Mouse (Mus musculus) stomach, embryonic 15.5 days (tissue): ENCODE results near the gene Cenpa. TPM values are rescaled to one million over a fixed set of nuclear protein-coding genes. Genes with fewer than 3 reads are reported as not detected.
"Not testable (repeated sequence)": the region's sequence is repeated elsewhere in the genome, so short reads cannot be mapped to it uniquely, and the experiment has no call there.

ENCODE experiments used
- ATAC-seq: fragments of 200-750 bp; cut with Nextera tagmentation; 2 replicates; pipeline ENCODE4 v1.8.0; 2017; ENCODE audit warnings: low read depth, moderate number of reproducible peaks, moderate TSS enrichment; ENCODE audit not compliant: insufficient read depth, low FRiP score
- H3K27ac ChIP-seq: fragments of 300-500 bp; sonication (generic); 2 replicates; pipeline ENCODE4 v1.5.1; 2015; ENCODE audit warnings: mild to moderate bottlenecking, inconsistent platforms
- H3K27me3 ChIP-seq: fragments of 300-500 bp; sonication (generic); replicated peaks from 2 replicates; pipeline ENCODE4 v1.6.1; 2015; ENCODE audit warnings: inconsistent platforms
- H3K36me3 ChIP-seq: fragments of 300-500 bp; sonication (generic); 2 replicates; pipeline ENCODE4 v1.6.1; 2015; ENCODE audit warnings: inconsistent platforms
- H3K4me1 ChIP-seq: fragments of 300-500 bp; sonication (generic); 2 replicates; pipeline ENCODE4 v1.6.1; 2015; ENCODE audit warnings: inconsistent platforms
- H3K4me2 ChIP-seq: fragments of 300-500 bp; sonication (generic); 2 replicates; pipeline ENCODE4 v1.6.1; 2015; ENCODE audit warnings: mild to moderate bottlenecking, inconsistent platforms
- H3K4me3 ChIP-seq: fragments of 300-500 bp; sonication (generic); replicated peaks from 2 replicates; pipeline ENCODE4 v1.5.1; 2015; ENCODE audit warnings: inconsistent platforms
- H3K9ac ChIP-seq: fragments of 300-500 bp; sonication (generic); 2 replicates; pipeline ENCODE4 v1.6.1; 2015; ENCODE audit warnings: inconsistent platforms
- H3K9me3 ChIP-seq: fragments of 300-500 bp; sonication (generic); 2 replicates; pipeline ENCODE4 v1.6.1; 2016; ENCODE audit warnings: inconsistent platforms
- WGBS: fragments of 180-500 bp; shearing (Covaris S2); methylation state at CpG from one replicate; pipeline ENCODE4 v1.1.7; 2015; 5-methylcytosine and 5-hydroxymethylcytosine counted together
- polyA plus RNA-seq: library from polyadenylated mRNA; unstranded; fragments of >200 nt; fragmentation: Nextera tagmentation; extraction: Ambion mirVana; gene quantifications from 2 replicates; pipeline ENCODE4 v1.2.1, GENCODE M21; 2015

Gene Cenpa
- polyA plus RNA-seq, 1 experiment from 2014 or later, result 218 TPM

- H3K36me3 ChIP-seq, result no peaks in the 10 kb centered on the region
- H3K27ac ChIP-seq, result no peak overlapping the region
- 68% methylated on average over 3 of the region's 3 CpGs for WGBS
- no peaks in the 10 kb centered on the region for H3K27me3 ChIP-seq
- no peak overlapping the region for H3K9ac ChIP-seq
- H3K9me3 ChIP-seq, result no peaks in the 10 kb centered on the region
- ATAC-seq, result no peak
- H3K4me3 ChIP-seq, result no peak overlapping the region
- no peak overlapping the region for H3K4me2 ChIP-seq
- no peaks in the 10 kb centered on the region for H3K4me1 ChIP-seq
Measured at GRCm38 (mm10) chr5:30683993-30684392, 17.4 kb downstream of the Cenpa start.

DNA sequence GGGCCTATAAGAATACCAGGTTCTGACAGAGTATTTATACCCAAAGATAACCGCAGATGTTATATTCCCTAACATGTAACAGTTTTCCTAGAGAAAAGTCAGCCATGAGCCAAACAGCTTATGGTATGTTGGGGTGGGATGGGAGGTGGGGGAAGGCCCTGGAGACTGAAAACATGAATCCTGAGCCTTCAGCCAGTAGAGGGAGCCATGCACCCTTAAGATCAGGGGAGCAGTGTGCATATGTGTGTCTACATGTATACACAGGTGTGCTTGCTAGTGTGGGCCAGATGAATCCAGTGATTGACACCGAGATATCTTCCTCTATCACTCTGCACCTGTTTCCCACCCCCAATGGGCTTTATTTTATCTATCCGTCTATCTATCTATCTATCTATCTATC lies 20.2 kb downstream of the Cenpa start:
- Histone ChIP-seq H3K36me3 (no peaks in the 10 kb centered on the region), H3K27me3 (no peaks in the 10 kb centered on the region), H3K4me2 (no peak overlapping the region), H3K4me3 (no peak overlapping the region), H3K4me1 (no peaks in the 10 kb centered on the region), H3K9ac (no peak overlapping the region), H3K9me3 (no peaks in the 10 kb centered on the region), H3K27ac (no peak overlapping the region)
- 55% methylated on average over 3 of the region's 3 CpGs for WGBS
- no peak for ATAC-seq

GRCm38 (mm10) chr5:30700361-30701000 lies 33.9 kb downstream of the Cenpa start:
- no peak overlapping the region for H3K4me2 ChIP-seq
- H3K9ac ChIP-seq, result no peak overlapping the region
- H3K9me3 ChIP-seq, result no peaks in the 10 kb centered on the region
- no peaks in the 10 kb centered on the region for H3K27me3 ChIP-seq
- no peak overlapping the region for H3K4me3 ChIP-seq
- H3K4me1 ChIP-seq, result no peaks in the 10 kb centered on the region
- WGBS, result 70% methylated on average over 8 of the region's 8 CpGs
- no peak for ATAC-seq
- H3K36me3 ChIP-seq, result no peaks in the 10 kb centered on the region
- H3K27ac ChIP-seq, result no peak overlapping the region

- ATAC-seq, H3K4me3 ChIP-seq, H3K4me2 ChIP-seq, H3K36me3 ChIP-seq, H3K9me3 ChIP-seq, H3K27ac ChIP-seq, H3K4me1 ChIP-seq, H3K27me3 ChIP-seq, H3K9ac ChIP-seq: not testable (repeated sequence)
- 44% methylated on average over 4 of the region's 4 CpGs for WGBS
Measured at GRCm38 (mm10) chr5:30701373-30701772, 34.8 kb downstream of the Cenpa start.

- Histone ChIP-seq H3K36me3 (no peaks in the 10 kb centered on the region), H3K9me3 (no peaks in the 10 kb centered on the region), H3K4me3 (no peak overlapping the region), H3K27me3 (no peaks in the 10 kb centered on the region), H3K4me2 (no peak overlapping the region), H3K4me1 (no peaks in the 10 kb centered on the region), H3K9ac (no peak overlapping the region), H3K27ac (no peak overlapping the region)
- 66% methylated on average over 3 of the region's 3 CpGs for WGBS
- ATAC-seq, result no peak
Measured at GRCm38 (mm10) chr5:30701866-30702265, 35.3 kb downstream of the Cenpa start.

DNA sequence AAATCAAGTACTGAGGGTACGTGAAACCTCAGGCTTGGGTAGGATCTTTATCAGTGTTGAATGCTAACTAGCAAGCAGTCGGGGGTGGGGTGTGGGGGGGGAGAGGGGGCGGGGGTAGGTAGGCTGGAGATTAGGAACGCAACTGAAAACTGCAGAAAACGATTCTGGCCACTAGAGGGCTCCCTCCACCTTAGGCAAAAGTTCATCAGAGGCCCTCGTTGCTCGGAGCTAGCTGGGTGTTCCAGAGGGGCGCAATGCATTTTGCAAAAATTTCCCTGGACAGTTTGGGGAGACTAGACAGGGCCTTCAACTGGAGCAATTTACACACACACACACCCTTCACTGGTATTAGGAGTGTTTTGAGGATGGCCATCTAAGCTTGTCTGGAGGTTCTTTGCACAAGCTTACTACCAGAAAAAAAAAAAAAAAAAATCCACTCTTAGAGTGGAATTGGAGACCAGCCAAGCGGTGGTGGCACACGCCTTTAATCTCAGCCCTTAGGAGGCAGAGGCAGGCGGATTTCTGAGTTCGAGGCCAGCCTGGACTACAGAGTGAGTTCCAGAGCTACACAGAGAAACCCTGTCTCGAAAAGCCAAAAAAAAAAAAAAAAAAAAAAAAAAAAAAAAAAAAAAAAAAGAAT lies 43.3 kb downstream of the Cenpa start:
- no peak; the same call in 1 of the 2 replicates for ATAC-seq
- Histone ChIP-seq H3K27me3 (peaks cover 42% of the 10 kb centered on the region), H3K27ac (no peak overlapping the region)

GRCm38 (mm10) chr5:30710486-30710885 lies 43.9 kb downstream of the Cenpa start:
- H3K9me3 ChIP-seq, result no peaks in the 10 kb centered on the region
- H3K4me1 ChIP-seq, result peaks cover 23% of the 10 kb centered on the region
- no peak overlapping the region for H3K4me2 ChIP-seq
- H3K27ac ChIP-seq, result no peak overlapping the region
- ATAC-seq, result no peak
- no peak overlapping the region for H3K9ac ChIP-seq
- H3K27me3 ChIP-seq, result peaks cover 46% of the 10 kb centered on the region
- no peaks in the 10 kb centered on the region for H3K36me3 ChIP-seq
- WGBS, result 24% methylated on average over 8 of the region's 8 CpGs
- H3K4me3 ChIP-seq, result no peak overlapping the region

More for the DNA sequence above, 43.3 kb downstream of the Cenpa start:
- no peak overlapping the region for H3K9ac ChIP-seq
- H3K36me3 ChIP-seq, result no peaks in the 10 kb centered on the region
- H3K4me2 ChIP-seq, result no peak overlapping the region
- no peak overlapping the region for H3K4me3 ChIP-seq
- peaks cover 23% of the 10 kb centered on the region for H3K4me1 ChIP-seq
- 10% methylated on average over 13 of the region's 13 CpGs for WGBS
- H3K9me3 ChIP-seq, result no peaks in the 10 kb centered on the region

DNA sequence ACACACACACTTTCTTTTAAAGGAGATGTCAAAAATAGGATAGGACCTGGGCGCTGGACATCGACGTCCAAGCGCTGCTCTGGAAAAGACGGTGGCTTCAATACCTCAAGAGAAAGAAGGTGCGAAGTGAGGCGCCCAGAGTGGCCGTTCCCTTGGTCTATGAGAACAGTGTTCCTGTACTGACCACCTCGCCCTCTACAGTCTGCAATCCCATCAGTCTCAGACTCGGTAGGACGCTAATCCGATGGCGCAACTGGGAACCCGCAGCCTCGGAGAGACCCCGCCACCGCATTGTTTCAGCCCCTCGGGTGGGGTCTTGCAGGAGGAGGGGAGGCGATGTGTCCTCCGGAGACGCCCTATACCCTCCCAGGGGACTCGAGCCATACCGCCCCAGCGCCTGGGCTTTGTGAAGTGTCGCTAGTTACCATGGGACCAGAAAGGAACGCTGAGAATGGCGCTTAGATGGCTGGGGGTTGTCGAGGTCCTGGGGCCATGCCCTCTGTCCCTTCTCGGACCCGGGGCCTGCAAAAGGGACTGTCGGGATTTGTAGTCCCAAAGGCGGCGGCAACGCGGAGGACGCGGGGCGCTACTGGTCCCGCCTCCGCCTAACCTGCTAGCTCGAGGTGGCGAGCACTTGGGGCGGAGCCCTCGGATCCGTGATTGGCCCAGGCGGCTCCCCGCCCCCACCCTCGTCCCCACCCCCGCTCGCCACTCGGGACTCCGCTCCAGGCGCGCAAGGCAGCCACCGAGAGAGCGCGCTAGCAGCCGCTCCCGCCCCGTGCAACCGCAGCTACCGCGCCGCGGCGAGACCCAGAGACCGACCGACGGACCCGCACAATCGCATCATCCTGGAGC lies 44.8 kb downstream of the Cenpa start, which contains the start of gene Dpysl5:
Gene Dpysl5 (plus strand): TSS at position 418 of the 855 bp plus-strand sequence.
- peak within 1 kb of the TSS; percentile 98 for H3K4me2 ChIP-seq
- peaks cover 50% of the 10 kb centered on the region for H3K27me3 ChIP-seq
- H3K4me1 ChIP-seq, result peaks cover 23% of the 10 kb centered on the region
- no peaks in the 10 kb centered on the region for H3K9me3 ChIP-seq
- no peak within 1 kb of the TSS for H3K9ac ChIP-seq
- under 1% methylated on average over 70 of the region's 71 CpGs for WGBS
- H3K27ac ChIP-seq, result no peak within 1 kb of the TSS
- H3K36me3 ChIP-seq, result no peaks in the 10 kb centered on the region
- peak within 1 kb of the TSS; percentile 56 for H3K4me3 ChIP-seq
- ATAC-seq, result peak; percentile 91

DNA sequence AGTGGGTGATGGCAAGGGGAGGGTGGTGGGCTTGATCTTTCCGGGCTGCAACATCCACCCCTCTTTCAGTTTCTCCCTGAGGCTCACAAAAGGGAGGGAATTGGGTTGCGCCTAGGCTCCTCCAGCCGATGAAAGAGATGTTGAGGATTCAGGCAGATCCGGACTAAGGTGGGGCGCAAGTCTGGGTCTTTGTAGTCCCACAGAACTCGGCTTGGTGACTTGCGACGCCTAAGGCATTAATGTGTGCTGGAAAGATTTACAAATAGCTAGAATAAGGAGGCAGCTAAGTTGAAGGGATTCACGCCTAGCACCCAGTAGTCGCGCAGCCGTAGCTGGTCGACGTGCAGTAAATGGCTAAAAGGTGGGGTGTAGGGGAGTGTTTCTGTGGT lies 45.4 kb downstream of the Cenpa start:
- under 1% methylated on average over 14 of the region's 14 CpGs for WGBS
- peaks cover 23% of the 10 kb centered on the region for H3K4me1 ChIP-seq
- no peak overlapping the region for H3K9ac ChIP-seq
- no peaks in the 10 kb centered on the region for H3K36me3 ChIP-seq
- H3K27ac ChIP-seq, result no peak overlapping the region
- H3K9me3 ChIP-seq, result no peaks in the 10 kb centered on the region
- H3K4me3 ChIP-seq, result peak overlapping the region; percentile 56
- H3K4me2 ChIP-seq, result peak overlapping the region; percentile 98
- H3K27me3 ChIP-seq, result peaks cover 50% of the 10 kb centered on the region
- ATAC-seq, result no peak

DNA sequence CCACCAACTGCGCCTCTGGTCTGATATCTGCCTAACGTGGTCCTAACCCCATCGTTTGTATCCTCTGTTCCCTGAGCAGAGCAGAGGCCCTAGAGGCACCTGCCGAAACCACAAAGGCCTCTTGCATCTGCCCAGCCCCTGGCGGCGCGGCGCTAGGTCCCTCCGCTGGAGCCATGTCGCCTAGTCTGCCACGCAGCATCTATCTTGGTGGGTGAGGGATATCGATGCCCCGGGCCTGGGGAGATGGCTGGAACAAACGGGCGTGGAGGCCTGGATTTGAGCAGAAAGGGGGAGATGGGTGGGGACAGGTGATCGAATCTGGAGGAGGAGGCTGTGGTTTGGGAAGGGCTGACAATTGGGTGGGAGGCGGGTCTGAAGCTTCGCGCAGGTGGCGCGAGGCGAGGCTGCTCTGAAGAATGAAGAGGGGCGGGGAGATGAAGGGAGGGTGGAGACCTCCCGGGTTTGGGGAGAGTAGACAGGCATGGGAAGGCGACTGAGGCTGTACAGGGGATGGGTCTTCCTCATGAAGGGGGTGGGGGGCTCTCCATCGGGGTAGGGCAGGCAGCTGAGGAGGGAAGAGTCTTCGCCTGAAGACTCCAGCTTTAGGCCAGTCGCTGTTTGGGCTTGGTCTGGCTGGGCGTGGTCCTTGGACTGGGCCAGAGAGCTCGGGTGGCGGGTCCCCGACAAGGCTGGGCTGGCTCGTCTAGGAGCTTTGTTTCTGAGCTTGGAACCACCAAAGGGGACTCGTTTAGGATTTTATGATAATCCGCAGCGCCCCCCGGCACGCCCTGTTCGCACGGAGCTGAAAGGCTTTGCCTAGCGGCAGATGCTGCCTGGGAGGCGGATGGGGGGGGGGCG lies 46.1 kb downstream of the Cenpa start:
- peaks cover 50% of the 10 kb centered on the region for H3K27me3 ChIP-seq

DNA sequence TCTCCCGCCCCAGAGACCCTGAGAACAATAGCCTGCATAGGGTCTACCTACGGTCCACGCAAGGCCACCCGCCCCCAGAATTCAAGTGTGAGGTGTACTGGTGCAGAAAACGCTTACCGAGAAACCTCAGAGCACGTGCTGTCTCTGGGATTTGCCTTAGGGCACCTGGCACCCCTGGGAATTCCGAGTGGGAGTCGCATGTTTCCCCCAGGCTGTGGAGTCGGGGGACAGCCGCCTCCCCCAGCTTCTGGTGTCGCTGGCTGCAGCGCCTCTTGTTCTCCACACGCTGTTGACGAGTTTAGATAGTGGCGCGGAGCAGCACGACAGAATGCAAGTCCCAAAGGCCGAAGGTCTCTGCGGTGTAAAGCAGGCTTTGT lies 46.7 kb downstream of the Cenpa start:
- H3K36me3 ChIP-seq, result no peaks in the 10 kb centered on the region
- H3K9ac ChIP-seq, result no peak overlapping the region
- H3K4me1 ChIP-seq, result peaks cover 23% of the 10 kb centered on the region
- no peak for ATAC-seq
- peak overlapping the region; percentile 98 for H3K4me2 ChIP-seq
- peaks cover 50% of the 10 kb centered on the region for H3K27me3 ChIP-seq
- H3K9me3 ChIP-seq, result no peaks in the 10 kb centered on the region
- WGBS, result under 1% methylated on average over 20 of the region's 20 CpGs
- H3K27ac ChIP-seq, result no peak overlapping the region
- peak overlapping the region; percentile 56 for H3K4me3 ChIP-seq

More for the DNA sequence above, 46.1 kb downstream of the Cenpa start:
- Histone ChIP-seq H3K9me3 (no peaks in the 10 kb centered on the region), H3K9ac (no peak overlapping the region), H3K4me1 (peaks cover 23% of the 10 kb centered on the region), H3K27ac (no peak overlapping the region), H3K4me2 (peak overlapping the region; percentile 98), H3K4me3 (peak overlapping the region; percentile 56), H3K36me3 (no peaks in the 10 kb centered on the region)
- no peak for ATAC-seq
- under 1% methylated on average over 43 of the region's 43 CpGs for WGBS
